Mouse (Mus musculus) liver, embryonic 13.5 days (tissue): ENCODE data around the gene Vps11. TPM values are rescaled to one million over a fixed set of nuclear protein-coding genes. Genes with fewer than 3 reads are reported as not detected.
"Not testable (repeated sequence)": the region's sequence is repeated elsewhere in the genome, so short reads cannot be mapped to it uniquely, and the experiment has no call there.

Source experiments
- ATAC-seq: fragments of 200-750 bp; cut with Nextera tagmentation; 2 replicates; pipeline ENCODE4 v1.8.0; 2017; ENCODE audit warnings: low read depth, mild to moderate bottlenecking, moderate number of reproducible peaks, moderate library complexity
- DNase-seq: peaks from one replicate; pipeline ENCODE4 v3.0.0; 2022
- H3K27ac ChIP-seq: fragments of 300-500 bp; sonication (generic); 2 replicates; pipeline ENCODE4 v1.5.1; 2015; ENCODE audit warnings: moderate library complexity, mild to moderate bottlenecking, inconsistent platforms
- H3K27me3 ChIP-seq: fragments of 300-500 bp; sonication (generic); 2 replicates; pipeline ENCODE4 v1.6.1; 2015; ENCODE audit warnings: mild to moderate bottlenecking, inconsistent platforms
- H3K36me3 ChIP-seq: fragments of 300-500 bp; sonication (generic); 2 replicates; pipeline ENCODE4 v1.6.1; 2015; ENCODE audit warnings: mild to moderate bottlenecking, inconsistent platforms
- H3K4me1 ChIP-seq: fragments of 300-500 bp; sonication (generic); replicated peaks from 2 replicates; pipeline ENCODE4 v1.6.1; 2015; ENCODE audit warnings: inconsistent platforms
- H3K4me2 ChIP-seq: fragments of 300-500 bp; sonication (generic); 2 replicates; pipeline ENCODE4 v1.6.1; 2015; ENCODE audit warnings: inconsistent platforms, mild to moderate bottlenecking, moderate library complexity
- H3K4me3 ChIP-seq: fragments of 300-500 bp; sonication (generic); replicated peaks from 2 replicates; pipeline ENCODE4 v1.5.1; 2015; ENCODE audit warnings: mild to moderate bottlenecking, inconsistent platforms
- H3K9ac ChIP-seq: fragments of 300-500 bp; sonication (generic); 2 replicates; pipeline ENCODE4 v1.6.1; 2015; ENCODE audit warnings: mild to moderate bottlenecking, inconsistent platforms
- H3K9me3 ChIP-seq: fragments of 300-500 bp; sonication (generic); replicated peaks from 2 replicates; pipeline ENCODE4 v1.6.1; 2016; ENCODE audit warnings: inconsistent platforms
- WGBS: fragments of 180-500 bp; shearing (Covaris S2); methylation state at CpG from one replicate; pipeline ENCODE4 v1.1.7; 2015; ENCODE audit not compliant: insufficient replicate concordance; 5-methylcytosine and 5-hydroxymethylcytosine counted together
- polyA plus RNA-seq: library from polyadenylated mRNA; unstranded; fragments of >200 nt; fragmentation: Nextera tagmentation; extraction: Ambion mirVana; gene quantifications from 2 replicates; pipeline ENCODE4 v1.2.1, GENCODE M21; 2015

The Vps11 gene
- 14.8 and 15.3 TPM in 2 replicates for polyA plus RNA-seq

- peak within 1 kb of the TSS; percentile 84 for H3K4me2 ChIP-seq
- H3K9me3 ChIP-seq = no peaks in the 10 kb centered on the region
- peak; percentile 91 for ATAC-seq
- no peaks in the 10 kb centered on the region for H3K27me3 ChIP-seq
- peak within 1 kb of the TSS; percentile 87 for H3K4me3 ChIP-seq
- peak within 1 kb of the TSS; percentile 85 for H3K27ac ChIP-seq
- peaks cover 31% of the 10 kb centered on the region for H3K36me3 ChIP-seq
- WGBS = under 1% methylated on average over 44 of the region's 44 CpGs
- H3K9ac ChIP-seq = peak within 1 kb of the TSS; percentile 89
- peaks cover 22% of the 10 kb centered on the region for H3K4me1 ChIP-seq
- DNase-seq = peak; percentile 92
Measured at GRCm38 (mm10) chr9:44361190-44361917, at the start of gene Vps11. TSS of gene Vps11 (minus strand) at chr9:44361670.

DNA sequence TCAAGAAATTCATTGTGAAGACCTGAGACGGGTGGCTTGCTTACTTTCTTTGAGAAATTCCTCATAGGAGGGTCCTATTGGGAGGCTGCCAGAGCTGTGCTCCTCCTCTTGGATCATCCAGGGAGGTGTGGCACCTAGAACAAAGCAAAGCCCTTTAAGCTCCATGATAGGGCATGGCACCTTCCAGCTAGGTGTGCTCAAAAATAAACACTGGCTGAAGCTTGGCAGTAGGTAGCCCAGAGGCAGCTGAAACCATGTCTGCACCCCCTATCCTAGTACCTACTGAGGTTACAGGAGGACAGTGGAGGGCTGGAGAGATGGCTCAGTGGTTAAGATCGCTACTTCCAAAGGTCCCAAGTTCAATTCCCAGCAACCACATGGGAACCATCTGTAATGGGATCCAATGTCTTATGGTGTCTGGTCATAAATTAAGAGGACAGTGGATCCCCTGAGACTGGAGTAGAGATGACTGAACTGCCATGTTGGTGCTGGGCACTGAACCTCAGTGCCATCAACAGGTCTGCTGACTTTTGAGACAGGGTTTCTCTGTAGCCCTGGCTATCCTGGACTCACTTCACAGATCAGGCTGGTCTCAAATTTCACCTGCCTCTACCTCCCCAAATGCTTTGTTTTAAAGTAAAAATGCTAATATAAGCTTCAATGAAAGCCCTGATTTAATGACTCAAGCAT, 49.3 kb upstream of the Vps11 start:
- H3K27me3 ChIP-seq = no peaks in the 10 kb centered on the region
- no peak for ATAC-seq
- WGBS = 68% methylated on average over 2 of the region's 2 CpGs
- H3K4me1 ChIP-seq = peaks cover 57% of the 10 kb centered on the region
- H3K9ac ChIP-seq = peak overlapping the region; percentile 22; the same call in 1 of the 2 replicates
- peaks cover 68% of the 10 kb centered on the region for H3K36me3 ChIP-seq
- no peak overlapping the region for H3K4me2 ChIP-seq
- H3K9me3 ChIP-seq = no peaks in the 10 kb centered on the region
- H3K27ac ChIP-seq = peak overlapping the region; percentile 29; the same call in 1 of the 2 replicates
- H3K4me3 ChIP-seq = no peak overlapping the region
- no peak for DNase-seq

DNA sequence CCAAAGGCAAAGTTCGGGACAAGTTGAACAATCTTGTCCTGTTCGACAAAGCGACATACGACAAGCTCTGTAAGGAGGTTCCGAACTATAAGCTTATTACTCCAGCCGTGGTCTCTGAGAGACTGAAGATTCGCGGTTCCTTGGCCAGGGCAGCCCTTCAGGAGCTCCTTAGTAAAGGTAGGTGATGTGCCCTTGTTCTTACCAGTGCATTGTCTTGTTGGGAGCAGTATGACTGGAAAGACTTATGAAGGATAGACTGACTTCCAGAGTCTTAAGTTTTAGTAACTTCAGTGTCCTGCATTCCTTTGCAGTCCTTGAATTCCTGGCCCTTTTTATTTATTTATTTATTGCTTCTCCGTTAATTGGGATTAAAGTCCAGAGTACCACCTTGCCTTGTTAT, 47.2 kb upstream of the Vps11 start:
- ATAC-seq, H3K9me3 ChIP-seq, DNase-seq, H3K27me3 ChIP-seq: not testable (repeated sequence)
- H3K9ac ChIP-seq = peak overlapping the region; percentile 90
- H3K4me1 ChIP-seq = peaks cover 65% of the 10 kb centered on the region
- H3K36me3 ChIP-seq = peaks cover 75% of the 10 kb centered on the region
- H3K4me3 ChIP-seq = peak overlapping the region; percentile 86
- WGBS = 43% methylated on average over 9 of the region's 9 CpGs
- peak overlapping the region; percentile 89 for H3K27ac ChIP-seq
- peak overlapping the region; percentile 82 for H3K4me2 ChIP-seq

DNA sequence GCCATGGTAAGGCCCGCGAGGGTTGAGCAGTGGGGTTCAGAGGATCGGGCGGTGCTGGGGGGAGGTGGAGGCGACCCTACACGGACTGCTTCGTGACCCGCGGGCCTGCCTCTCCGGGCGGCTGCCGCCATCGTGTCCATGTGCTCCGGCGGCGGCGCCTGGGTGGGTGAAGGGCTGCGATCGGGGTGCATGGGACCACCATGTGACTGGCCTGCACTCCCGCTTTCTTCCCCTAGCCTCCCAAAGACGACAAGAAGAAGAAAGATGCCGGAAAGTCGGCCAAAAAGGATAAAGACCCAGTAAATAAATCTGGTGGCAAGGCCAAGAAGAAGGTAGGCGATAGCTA, 46.3 kb upstream of the Vps11 start:
- Histone ChIP-seq H3K9ac (peak overlapping the region; percentile 90), H3K4me3 (peak overlapping the region; percentile 86), H3K36me3 (peaks cover 75% of the 10 kb centered on the region), H3K9me3 (no peaks in the 10 kb centered on the region), H3K27me3 (no peaks in the 10 kb centered on the region), H3K4me1 (peaks cover 63% of the 10 kb centered on the region), H3K27ac (peak overlapping the region; percentile 89), H3K4me2 (peak overlapping the region; percentile 82)
- under 1% methylated on average over 24 of the region's 24 CpGs for WGBS
- DNase-seq (no peak), ATAC-seq (no peak)

DNA sequence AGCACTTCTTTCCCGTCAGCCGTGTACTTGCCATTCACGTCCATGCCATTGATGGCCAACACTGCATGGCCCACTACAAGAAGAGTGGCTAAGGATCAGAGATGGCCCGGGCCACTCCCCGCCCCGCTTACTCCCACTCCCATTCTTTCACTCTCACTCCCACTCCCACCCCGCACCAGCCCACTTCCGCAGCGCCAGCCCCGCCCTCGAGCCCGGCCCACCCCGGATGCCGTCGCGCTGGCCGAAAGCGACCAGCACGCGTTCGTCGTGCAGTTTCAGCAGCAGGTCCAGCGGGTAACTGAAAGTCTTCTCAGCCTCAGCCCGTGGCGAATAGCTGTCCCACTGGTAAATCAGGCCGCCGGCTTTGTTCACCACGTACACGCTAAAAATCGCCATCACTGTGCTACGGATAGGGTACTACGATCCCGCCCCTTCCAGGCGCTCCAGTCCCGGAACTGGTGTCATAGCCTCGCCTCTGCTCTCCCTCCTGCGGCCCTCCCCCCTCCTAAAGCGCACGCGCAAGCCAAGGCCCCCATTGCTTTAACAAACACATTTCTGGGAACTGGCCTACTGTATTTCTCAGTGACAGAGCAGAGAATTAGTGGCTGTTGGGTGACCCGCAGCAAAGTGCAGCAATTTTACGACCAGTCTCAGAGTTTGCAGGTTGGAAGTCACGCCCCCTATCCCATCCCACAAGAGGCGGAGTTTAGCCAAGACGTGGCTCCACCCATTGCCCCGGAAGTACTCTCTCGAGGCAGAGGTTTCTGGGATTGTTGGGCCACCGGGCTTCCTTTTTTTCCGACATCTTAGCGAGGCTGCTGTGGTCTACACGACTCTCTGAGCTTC, 45.7 kb upstream of the Vps11 start, which contains the start of the genes Rps25 and Trappc4:
Rps25 (plus strand) TSS at position 234 of the 846 bp plus-strand sequence.
Trappc4 (minus strand) TSS at position 695 of the 846 bp plus-strand sequence.
- DNase-seq (peak; percentile 88), ATAC-seq (peak; percentile 94)
- H3K27me3 ChIP-seq = no peaks in the 10 kb centered on the region
- H3K4me2 ChIP-seq = peak within 1 kb of the TSS; percentile 82
- peak within 1 kb of the TSS; percentile 90 for H3K9ac ChIP-seq
- H3K9me3 ChIP-seq = no peaks in the 10 kb centered on the region
- H3K4me1 ChIP-seq = peaks cover 57% of the 10 kb centered on the region
- H3K36me3 ChIP-seq = peaks cover 75% of the 10 kb centered on the region
- peak within 1 kb of the TSS; percentile 86 for H3K4me3 ChIP-seq
- H3K27ac ChIP-seq = peak within 1 kb of the TSS; percentile 89
- WGBS = under 1% methylated on average over 51 of the region's 51 CpGs

DNA sequence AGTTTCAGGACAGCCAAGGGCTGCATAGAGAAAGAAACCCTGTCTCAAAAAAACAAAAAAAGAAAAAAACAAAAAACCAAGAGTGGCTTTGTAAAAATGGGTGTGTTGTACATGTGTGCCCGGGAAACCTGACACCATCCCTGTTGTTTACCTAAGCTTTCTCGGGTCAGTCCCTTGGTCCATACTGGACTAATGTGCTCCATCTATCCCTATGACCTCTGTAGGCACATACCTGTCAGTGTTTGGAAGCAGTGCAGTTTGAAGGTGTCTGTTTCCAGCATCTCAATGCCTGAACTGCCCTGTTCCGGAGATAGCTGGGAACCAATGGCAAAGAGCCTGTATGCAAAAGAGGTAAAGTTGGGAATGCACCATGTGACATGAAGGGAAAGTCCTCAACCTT, 43.5 kb upstream of the Vps11 start:
- Histone ChIP-seq H3K4me1 (peaks cover 45% of the 10 kb centered on the region), H3K27ac (no peak overlapping the region), H3K9ac (no peak overlapping the region), H3K4me3 (no peak overlapping the region), H3K36me3 (peaks cover 75% of the 10 kb centered on the region), H3K9me3 (no peaks in the 10 kb centered on the region), H3K4me2 (no peak overlapping the region), H3K27me3 (no peaks in the 10 kb centered on the region)
- WGBS = 73% methylated on average over 3 of the region's 3 CpGs
- no peak for DNase-seq
- no peak for ATAC-seq

DNA sequence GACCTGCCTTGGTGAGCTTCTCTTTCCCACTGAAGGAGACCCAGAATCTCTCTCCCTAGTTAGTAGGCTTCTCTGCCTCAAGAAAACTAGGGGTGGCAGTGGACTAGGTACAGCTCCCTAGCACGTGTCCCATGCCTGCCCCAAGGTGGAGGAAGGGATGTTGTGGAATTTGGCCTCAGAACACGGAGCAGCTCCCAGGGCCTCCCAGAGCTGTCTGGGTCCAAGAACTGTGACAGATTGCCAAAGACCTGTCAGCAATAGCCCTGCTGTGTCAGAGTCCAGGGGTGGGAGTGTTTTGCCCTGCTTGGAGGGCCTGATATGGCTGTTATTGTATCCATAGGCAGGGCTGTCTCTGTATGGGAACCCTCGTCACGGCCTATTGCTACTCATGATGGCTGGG, 39.6 kb upstream of the Vps11 start:
- 72% methylated on average over 4 of the region's 4 CpGs for whole genome bisulfite sequencing
- H3K9ac ChIP-seq = no peak overlapping the region; the same call in 1 of the 2 replicates

GRCm38 (mm10) chr9:44399795-44400114, 38.3 kb upstream of the Vps11 start:
- peaks cover 59% of the 10 kb centered on the region for H3K36me3 ChIP-seq
- peaks cover 44% of the 10 kb centered on the region for H3K4me1 ChIP-seq

More for the DNA sequence above, 39.6 kb upstream of the Vps11 start:
- Histone ChIP-seq H3K4me1 (peaks cover 51% of the 10 kb centered on the region), H3K4me2 (no peak overlapping the region), H3K4me3 (no peak overlapping the region), H3K27ac (no peak overlapping the region), H3K27me3 (no peaks in the 10 kb centered on the region), H3K9me3 (no peaks in the 10 kb centered on the region), H3K36me3 (peaks cover 67% of the 10 kb centered on the region)
- no peak for ATAC-seq
- no peak for DNase-seq

GRCm38 (mm10) chr9:44399114-44399794, 37.8 kb upstream of the Vps11 start:
- peak overlapping the region; percentile 99 for H3K4me2 ChIP-seq
- no peak for ATAC-seq
- peaks cover 54% of the 10 kb centered on the region for H3K36me3 ChIP-seq
- H3K4me3 ChIP-seq = peak overlapping the region; percentile 88
- H3K4me1 ChIP-seq = peaks cover 44% of the 10 kb centered on the region
- 83% methylated on average over 13 of the region's 13 CpGs for WGBS
- H3K27me3 ChIP-seq = no peaks in the 10 kb centered on the region
- peak overlapping the region; percentile 95 for H3K9ac ChIP-seq
- no peaks in the 10 kb centered on the region for H3K9me3 ChIP-seq
- DNase-seq = no peak
- H3K27ac ChIP-seq = peak overlapping the region; percentile 93; the same call in 1 of the 2 replicates

More at GRCm38 (mm10) chr9:44399795-44400114, 38.3 kb upstream of the Vps11 start:
- no peak overlapping the region for H3K4me2 ChIP-seq
- no peaks in the 10 kb centered on the region for H3K27me3 ChIP-seq
- no peak overlapping the region for H3K9ac ChIP-seq
- no peak overlapping the region for H3K27ac ChIP-seq
- ATAC-seq (no peak), DNase-seq (no peak)
- H3K4me3 ChIP-seq = no peak overlapping the region
- no peaks in the 10 kb centered on the region for H3K9me3 ChIP-seq
- WGBS = 83% methylated on average over 6 of the region's 6 CpGs

DNA sequence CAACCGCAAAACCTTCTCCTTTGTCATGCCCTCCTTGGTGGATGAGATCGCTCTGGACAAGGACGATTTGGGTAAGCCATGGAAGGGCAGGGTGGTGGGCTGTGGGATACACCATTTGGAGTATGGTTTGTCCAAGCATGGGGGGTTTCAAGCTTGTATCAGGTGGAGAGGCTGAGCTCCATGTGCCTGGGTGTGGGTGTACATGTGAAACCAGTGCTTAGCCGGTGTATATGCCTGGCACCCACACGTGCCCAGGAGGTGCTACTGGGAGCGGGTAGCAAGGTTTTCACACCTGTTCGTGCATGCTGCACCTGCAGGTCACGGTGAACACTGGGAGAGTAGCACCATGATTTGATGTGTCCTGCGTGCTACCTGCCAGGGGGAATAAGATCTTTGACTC, 37.1 kb upstream of the Vps11 start:
- Histone ChIP-seq H3K36me3 (peaks cover 47% of the 10 kb centered on the region), H3K9ac (peak overlapping the region; percentile 95)
- WGBS = 78% methylated on average over 9 of the region's 9 CpGs

More for the DNA sequence above, 37.1 kb upstream of the Vps11 start:
- H3K4me3 ChIP-seq = peak overlapping the region; percentile 88
- DNase-seq = no peak
- no peaks in the 10 kb centered on the region for H3K9me3 ChIP-seq
- H3K27ac ChIP-seq = peak overlapping the region; percentile 93
- H3K4me1 ChIP-seq = peaks cover 44% of the 10 kb centered on the region
- peak overlapping the region; percentile 99 for H3K4me2 ChIP-seq
- H3K27me3 ChIP-seq = no peaks in the 10 kb centered on the region
- no peak for ATAC-seq
